Mouse (Mus musculus): ENCODE results near the gene Rpgr.

- TF ChIP-seq EP300 (IDR thresholded peaks at IDR 0.05; ENCODE audit: insufficient read depth, low read depth, low read length) (no peak), POLR2A (IDR thresholded peaks at IDR 0.05; ENCODE audit: insufficient read depth, low read length) (no peak)
Observed at GRCm38 (mm10) chrX:10105475-10105874, 111.2 kb downstream of the Rpgr start.
